Mouse (Mus musculus) left cerebral cortex, adult 9 months (tissue): ENCODE data around the gene Gm10644.
A peak's percentile ranks its signal among the peaks of the same experiment; 100 is the strongest.
"Not testable (repeated sequence)": the region's sequence is repeated elsewhere in the genome, so short reads cannot be mapped to it uniquely, and the experiment has no call there.

Source experiments
- DNase-seq, 2 experiments: peaks; one replicate each; pipeline ENCODE4 v3.0.0; 2022; ENCODE audit warnings: low spot score in 2 of 2

Gm10644 gene

GRCm38 (mm10) chr8:83955106-83955957, at the start of gene Gm10644, which contains the start of gene Asf1b:
Gene Gm10644, minus strand, starts transcription at chr8:83955205.
Gene Asf1b, plus strand, starts transcription at chr8:83955507.
- DNase-seq: peak; percentile 98 to 99

- peak; percentile 84 to 93 for DNase-seq
Observed at GRCm38 (mm10) chr8:84004533-84005201, 49.7 kb upstream of the Gm10644 start.

DNA sequence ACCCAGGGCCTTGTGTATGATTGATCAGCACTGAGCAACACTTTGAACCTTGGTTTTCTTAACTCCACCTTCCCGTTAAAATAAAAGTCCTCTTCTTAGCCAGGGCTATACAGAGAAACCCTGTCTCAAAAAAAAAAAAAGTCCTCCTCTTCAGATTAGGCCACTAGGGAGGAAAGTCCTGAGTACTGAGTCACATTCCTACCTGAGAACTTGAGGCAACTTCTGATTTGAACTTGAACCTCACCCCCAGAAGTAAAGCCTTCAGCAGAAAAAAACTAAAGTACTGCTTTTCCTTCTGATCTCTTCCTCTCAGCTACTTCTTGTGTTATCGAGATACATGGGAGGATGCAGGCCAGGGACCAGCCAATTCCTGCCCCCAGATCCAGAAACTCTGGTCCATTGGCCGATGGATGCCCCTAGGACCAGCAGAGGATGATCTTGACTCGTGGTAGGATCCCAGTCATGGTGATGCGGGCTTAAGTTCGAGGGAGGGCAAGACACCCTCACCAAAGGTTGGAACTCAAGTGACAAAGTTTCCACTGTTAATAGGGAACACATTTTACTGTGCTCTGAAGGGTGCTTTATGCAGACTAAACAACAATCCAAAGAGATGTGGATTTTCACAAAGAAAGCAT, 48.7 kb upstream of the Gm10644 start:
- DNase-seq: no peak

GRCm38 (mm10) chr8:84002957-84003611, 48.1 kb upstream of the Gm10644 start:
- no peak for DNase-seq

- DNase-seq: no peak
Observed at GRCm38 (mm10) chr8:84001281-84002000, 46.4 kb upstream of the Gm10644 start, which contains the start of gene 1700067K01Rik. Gene 1700067K01Rik, plus strand, starts transcription at chr8:84001502.

DNA sequence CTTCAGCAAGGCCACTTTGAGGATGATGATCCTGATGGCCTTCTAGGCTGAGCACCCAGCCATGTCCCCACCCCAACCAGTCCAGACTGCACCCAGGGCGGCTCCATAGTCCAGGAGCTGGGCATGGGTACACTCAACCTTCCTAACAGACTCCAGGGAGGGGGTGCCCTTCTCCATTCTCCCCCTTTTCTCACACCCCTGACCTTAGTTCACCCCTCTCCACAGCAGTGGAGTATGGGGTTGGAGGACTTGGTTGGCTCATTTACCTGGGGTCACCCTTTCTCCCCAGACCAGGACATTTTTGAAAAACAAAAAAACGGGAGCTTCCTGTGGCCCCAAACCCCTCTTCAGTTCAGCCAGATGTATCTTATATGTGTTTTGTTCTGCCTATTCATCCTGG, 44.8 kb upstream of the Gm10644 start:
- no peak for DNase-seq

DNA sequence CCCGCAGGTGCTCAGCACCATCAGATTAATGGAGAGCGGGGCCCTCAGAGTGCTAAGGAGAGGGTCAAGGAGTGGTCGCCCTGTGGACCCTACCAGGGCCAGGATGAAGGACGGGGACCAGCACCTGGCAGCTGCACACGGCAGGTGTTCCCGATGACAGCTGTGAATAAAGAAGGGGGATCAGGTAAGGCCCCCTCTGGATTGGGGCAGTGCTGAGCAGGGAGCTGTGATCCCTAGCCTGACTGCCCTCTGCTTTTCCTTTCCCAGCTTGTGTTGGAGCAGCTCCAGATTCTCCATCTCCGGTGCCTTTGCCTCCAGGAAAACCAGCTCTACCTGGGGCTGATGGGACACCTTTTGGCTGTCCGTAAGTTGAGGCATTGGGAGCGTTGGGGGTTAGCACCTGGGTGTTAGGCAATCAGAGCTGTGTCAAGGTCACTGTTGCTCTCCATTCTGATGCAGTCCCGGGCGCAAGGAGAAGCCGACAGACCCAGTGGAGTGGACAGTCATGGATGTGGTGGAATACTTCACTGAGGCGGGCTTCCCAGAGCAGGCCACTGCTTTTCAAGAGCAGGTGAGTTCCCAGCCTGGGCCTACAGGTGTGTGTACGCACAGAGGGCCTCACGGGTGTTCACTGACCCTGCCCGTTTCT, 44.2 kb upstream of the Gm10644 start:
- no peak for DNase-seq

GRCm38 (mm10) chr8:83998231-83999056, 43.4 kb upstream of the Gm10644 start:
- DNase-seq: no peak

GRCm38 (mm10) chr8:83997511-83998141, 42.6 kb upstream of the Gm10644 start, which contains the start of gene Samd1:
Gene Samd1, plus strand, starts transcription at chr8:83997672.
- DNase-seq: no peak

- DNase-seq: peak in 1 of 2 experiments; percentile 71
Observed at GRCm38 (mm10) chr8:83996567-83997505, 41.8 kb upstream of the Gm10644 start.

- DNase-seq: no peak
Observed at GRCm38 (mm10) chr8:83995973-83996372, 41.0 kb upstream of the Gm10644 start.

GRCm38 (mm10) chr8:83994030-83994429, 39.0 kb upstream of the Gm10644 start:
- no peak for DNase-seq

DNA sequence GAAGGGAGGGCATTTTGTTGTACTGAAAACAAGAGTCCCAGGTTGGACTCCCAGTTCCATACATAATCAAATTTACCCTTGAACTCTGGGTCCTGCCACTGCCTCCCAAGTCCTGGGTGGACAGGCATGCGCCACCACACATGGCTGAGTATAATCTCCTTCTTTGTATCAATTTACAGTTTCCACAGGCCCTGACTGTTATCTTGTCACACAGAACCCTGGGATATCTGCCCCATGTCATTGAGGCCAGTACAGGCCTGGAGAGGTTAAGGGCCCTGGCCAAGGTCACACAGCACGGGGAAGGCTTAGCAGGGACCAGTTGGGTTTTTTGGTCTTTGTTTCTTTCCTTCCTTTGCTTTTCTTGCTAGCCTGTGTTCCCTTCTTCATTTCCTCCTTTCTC, 37.5 kb upstream of the Gm10644 start:
- no peak for DNase-seq

- no peak for DNase-seq
Observed at GRCm38 (mm10) chr8:83990170-83990569, 35.2 kb upstream of the Gm10644 start.

- no peak for DNase-seq
Observed at GRCm38 (mm10) chr8:83989243-83989642, 34.2 kb upstream of the Gm10644 start.

GRCm38 (mm10) chr8:83983222-83983621, 28.2 kb upstream of the Gm10644 start:
- not testable (repeated sequence) for DNase-seq

DNA sequence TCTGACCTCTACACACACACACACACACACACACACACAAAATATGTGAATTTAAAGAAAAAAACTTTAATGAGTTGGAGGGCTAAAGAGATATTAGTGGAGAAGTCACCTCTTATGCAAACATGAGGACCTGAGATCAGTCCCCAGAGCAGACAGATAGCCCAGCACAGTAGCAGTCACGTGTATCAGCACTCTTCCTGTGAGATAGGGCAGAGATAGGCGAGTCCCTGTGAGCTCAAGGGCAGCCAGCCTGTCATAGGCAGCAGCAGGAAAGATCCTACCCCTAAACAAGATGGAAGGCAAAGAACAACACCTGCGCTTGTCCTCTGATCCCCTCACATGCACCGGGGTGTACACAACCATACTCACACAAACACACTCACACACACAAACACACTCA, 27.4 kb upstream of the Gm10644 start:
- no peak for DNase-seq

- no peak for DNase-seq
Observed at GRCm38 (mm10) chr8:83981533-83981932, 26.5 kb upstream of the Gm10644 start.
